Mouse (Mus musculus): ENCODE measurements around the gene Krt88.
A peak's percentile ranks its signal among the peaks of the same experiment; 100 is the strongest.

Krt88 gene

DNA sequence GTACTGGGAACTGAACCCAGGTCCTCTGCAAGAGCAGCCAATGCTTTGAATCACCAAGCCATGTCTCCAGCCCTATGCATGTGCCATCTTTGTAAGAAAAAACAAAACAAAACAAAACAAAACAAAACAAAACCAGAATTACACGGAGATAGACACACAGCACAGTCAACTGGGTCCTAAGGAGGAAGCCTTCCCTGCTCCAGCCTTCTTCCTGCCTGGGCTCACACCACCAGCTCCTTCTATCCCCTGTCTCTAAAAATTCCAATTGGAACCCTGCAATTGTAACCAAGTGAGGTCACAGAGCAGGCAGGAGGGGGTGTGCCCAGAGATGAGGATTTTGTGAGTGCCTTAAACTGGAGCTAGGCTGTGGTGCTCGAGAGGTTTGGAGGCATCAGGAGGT, at the start of gene Krt88:
TSS of gene Krt88 (plus strand) at position 301 of the 400 bp plus-strand sequence.
- DNase-seq (ENCODE audit: low spot score in 2 of 2), result no peak

DNA sequence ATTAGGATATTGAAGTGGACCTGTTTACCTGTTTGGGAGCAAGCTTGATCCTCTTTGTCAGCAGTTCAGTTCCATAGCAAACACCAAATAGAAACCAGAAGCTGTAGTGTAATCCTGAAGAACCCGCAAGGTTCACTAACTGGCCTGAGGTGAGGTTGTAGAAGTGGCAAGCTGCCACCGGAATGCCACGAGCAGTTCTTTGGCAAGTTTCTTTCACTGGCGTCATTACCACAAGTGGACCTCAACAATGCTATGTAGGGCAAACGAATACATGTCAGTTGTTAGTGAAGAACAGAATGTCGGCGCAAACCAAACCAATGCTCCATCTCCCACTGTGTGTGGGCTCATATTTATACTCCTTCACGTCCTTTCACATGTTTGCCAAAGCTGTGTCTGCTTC, 49.3 kb upstream of the Krt88 start:
- no peak for DNase-seq (ENCODE audit: low spot score in 2 of 2)

- no peak for DNase-seq (ENCODE audit: low spot score in 2 of 2)
These were observed 36.8 kb upstream of the Krt88 start, which contains the start of gene Krt7 for GRCm38 (mm10) chr15:101410775-101411174. Krt7 (plus strand) TSS chr15:101411043.

GRCm38 (mm10) chr15:101412188-101412587, 35.4 kb upstream of the Krt88 start:
- DNase-seq (ENCODE audit: low spot score in 2 of 2), result no peak

- no peak for DNase-seq (ENCODE audit: low spot score in 2 of 2)
These were observed 33.5 kb upstream of the Krt88 start for GRCm38 (mm10) chr15:101413916-101414635.

DNA sequence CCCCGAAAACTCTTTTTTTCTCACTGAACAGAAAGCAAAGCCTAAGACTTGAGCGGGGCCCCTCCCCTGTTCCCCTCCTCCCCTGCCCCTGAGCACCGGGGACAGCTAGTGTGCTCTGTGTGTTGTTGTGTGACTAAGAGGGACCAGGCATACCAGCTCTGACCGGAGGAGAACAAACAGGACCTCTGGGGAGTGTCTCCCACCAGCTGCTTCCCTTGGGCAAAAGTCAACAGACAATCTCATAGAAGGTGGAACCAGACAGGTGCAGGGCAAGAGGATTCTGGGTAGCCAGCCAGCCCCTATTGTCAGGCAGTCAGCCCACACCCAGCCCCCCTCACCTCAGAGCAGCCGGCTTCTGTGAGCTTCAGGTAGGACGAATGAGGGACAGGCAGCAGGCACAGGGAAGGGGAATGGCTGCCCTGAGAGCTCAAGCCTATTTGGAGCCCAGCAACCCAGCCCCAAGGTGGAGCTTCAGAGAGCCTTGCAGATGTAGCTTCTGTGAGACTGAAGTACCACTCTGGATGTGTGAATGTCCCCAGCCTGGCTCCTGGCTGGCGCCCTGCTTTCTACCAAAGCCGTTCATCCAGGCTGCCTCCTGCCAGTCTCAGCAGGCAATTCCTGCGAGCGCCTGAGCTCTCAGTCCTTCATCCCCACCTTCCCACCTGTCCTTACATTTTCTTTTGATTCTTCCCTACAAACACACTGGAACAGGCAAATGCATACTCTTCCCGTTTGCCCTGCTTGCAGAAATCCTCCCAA, 32.6 kb upstream of the Krt88 start:
- DNase-seq (ENCODE audit: low spot score in 2 of 2), result no peak

DNA sequence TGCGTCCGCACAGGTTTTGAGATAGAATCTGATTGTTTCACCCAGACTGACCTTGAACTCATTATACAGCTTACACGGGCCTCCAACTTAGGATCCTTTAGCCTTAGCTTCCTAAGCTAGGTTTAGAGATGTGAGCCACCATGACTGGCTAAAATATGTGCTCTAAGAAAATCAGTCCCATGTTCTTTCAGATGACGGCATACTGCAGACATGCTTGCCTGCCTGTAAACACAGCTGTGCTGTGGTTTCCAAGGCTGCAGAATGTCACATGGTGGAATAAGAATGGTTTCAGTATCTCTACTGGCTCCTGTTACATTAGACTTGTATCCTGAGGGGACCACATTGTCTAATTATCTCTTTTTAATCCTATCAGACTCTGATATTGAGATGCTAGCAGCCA, 28.6 kb upstream of the Krt88 start:
- peak in 1 of 2 experiments; percentile 66 for DNase-seq (ENCODE audit: low spot score in 2 of 2)

- DNase-seq (ENCODE audit: low spot score in 2 of 2), result peak in 1 of 2 experiments; percentile 49
These were observed 26.6 kb upstream of the Krt88 start for GRCm38 (mm10) chr15:101420903-101421302.

GRCm38 (mm10) chr15:101424914-101425313, 22.6 kb upstream of the Krt88 start:
- DNase-seq (ENCODE audit: low spot score in 2 of 2), result no peak

- no peak for DNase-seq (ENCODE audit: low spot score in 2 of 2)
These were observed 10.9 kb upstream of the Krt88 start for GRCm38 (mm10) chr15:101436611-101437010.

GRCm38 (mm10) chr15:101438555-101438954, 9.0 kb upstream of the Krt88 start, which contains the start of gene Krt87:
Krt87 (minus strand) TSS chr15:101438804.
- DNase-seq (ENCODE audit: low spot score in 2 of 2), result no peak

- DNase-seq (ENCODE audit: low spot score in 2 of 2), result peak in 1 of 2 experiments; percentile 49
These were observed 6.7 kb upstream of the Krt88 start for GRCm38 (mm10) chr15:101440837-101441236.

DNA sequence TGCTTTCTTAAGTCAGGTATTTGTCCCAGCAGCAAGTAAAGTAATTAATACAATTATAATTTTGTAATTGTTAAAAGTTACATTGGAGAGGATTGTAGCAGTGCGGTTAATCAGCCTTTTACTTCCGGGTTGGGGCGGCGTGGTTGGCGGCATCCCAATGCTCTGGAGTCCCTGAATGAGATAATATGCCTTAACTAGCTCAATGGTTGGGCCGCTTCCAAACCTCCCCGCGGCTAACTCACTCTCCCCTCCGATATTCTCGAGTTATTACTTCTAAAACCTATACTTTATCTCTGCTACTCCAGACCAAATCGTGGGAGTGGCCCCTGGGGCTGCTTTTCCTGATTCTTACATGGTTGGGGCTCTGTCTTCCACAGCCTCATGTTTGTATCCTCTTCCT, 972 bp upstream of the Krt88 start:
- no peak for DNase-seq (ENCODE audit: low spot score in 2 of 2)

DNA sequence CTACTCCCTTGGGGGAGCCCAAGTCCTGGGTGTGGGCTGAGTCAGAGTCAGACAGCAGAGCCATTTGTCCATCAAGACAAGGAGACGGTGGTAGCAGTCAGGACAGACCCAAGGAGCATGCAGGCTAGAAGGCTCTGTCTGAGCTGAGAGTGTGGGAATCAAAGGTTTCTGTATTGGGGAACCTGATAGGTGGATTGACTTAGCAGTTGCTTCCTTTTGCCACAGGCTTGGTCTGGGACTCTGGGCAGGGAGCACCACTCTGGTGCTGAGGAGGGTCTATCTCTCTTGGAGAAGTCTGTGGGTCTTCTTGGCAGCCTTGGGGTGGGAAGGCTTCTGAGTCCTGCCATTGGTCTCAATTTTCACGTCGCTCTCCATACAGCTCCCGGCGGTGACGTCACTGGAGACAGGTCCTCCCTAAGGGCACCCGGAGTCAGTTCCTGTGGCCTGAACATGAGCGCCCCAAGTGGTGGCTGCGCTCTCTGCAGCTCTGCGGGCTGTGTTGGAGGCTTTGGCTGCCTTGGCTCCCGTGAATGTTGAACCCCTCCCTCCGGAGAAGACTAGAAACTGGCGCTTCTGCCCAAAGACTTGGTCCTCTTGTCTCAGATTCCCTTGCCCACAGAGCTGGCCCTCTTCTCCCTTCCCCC, 5.7 kb downstream of the Krt88 start:
- DNase-seq (ENCODE audit: low spot score in 2 of 2), result peak; percentile 70 to 84

GRCm38 (mm10) chr15:101454774-101455173, 7.2 kb downstream of the Krt88 start:
- DNase-seq (ENCODE audit: low spot score in 2 of 2), result no peak

GRCm38 (mm10) chr15:101455292-101455691, 7.7 kb downstream of the Krt88 start:
- no peak for DNase-seq (ENCODE audit: low spot score in 2 of 2)

GRCm38 (mm10) chr15:101455891-101456290, 8.3 kb downstream of the Krt88 start:
- no peak for DNase-seq (ENCODE audit: low spot score in 2 of 2)

GRCm38 (mm10) chr15:101458361-101458930, 10.9 kb downstream of the Krt88 start:
- DNase-seq (ENCODE audit: low spot score in 2 of 2), result no peak

- no peak for DNase-seq (ENCODE audit: low spot score in 2 of 2)
These were observed 11.7 kb downstream of the Krt88 start for GRCm38 (mm10) chr15:101459283-101459682.

- DNase-seq (ENCODE audit: low spot score in 2 of 2), result no peak
These were observed 16.1 kb downstream of the Krt88 start, which contains the start of gene Krt81 for GRCm38 (mm10) chr15:101463651-101464050. Krt81 (minus strand) TSS chr15:101463751.

DNA sequence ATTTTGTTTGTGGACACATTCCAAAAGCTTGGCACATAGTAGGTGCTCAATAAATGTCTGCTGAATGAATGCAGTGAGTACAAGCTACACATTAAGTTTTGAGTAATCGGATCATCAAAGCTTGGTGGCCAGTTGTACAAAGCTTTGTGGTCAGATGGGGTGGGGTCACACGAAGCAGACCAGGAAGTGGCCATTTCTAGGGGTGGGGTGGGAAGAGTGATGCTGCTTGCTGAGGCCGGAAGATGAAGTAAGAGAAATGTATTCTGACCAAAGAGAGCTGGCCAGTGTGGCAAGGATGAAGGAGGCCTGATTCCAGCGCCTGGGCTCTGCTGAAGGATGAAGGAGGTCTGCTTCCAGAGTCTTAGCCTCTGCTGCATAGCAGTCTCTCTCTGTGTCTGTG, 21.5 kb downstream of the Krt88 start:
- DNase-seq (ENCODE audit: low spot score in 2 of 2), result no peak

DNA sequence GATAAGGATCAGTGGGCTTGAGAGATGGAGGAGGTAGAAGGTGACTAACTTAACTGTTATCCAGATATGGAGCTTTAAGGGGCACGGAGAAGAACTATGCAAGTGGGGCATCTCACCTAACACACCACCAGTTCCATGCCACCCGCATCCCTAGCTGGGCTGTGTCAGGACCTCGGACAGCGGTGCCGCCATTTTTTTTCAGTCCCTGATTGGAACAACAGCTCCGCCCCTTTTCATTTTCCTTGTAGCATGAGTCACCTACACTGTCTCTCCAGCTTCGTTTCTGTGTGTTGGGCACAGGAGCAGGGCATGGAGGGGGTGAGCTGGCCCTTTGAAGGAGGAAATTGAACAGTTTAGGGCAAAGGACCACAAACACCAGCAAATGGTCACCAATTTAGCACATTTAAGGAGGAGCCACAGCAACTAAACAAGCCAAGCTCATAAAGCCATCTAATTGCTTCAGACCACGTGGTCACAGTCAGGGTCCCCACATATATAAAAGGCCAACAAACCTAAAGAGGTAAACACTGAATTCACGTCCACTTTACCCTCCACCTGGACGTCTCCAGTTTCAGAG, 25.5 kb downstream of the Krt88 start, which contains the start of gene Krt86:
TSS of gene Krt86 (plus strand) at position 527 of the 577 bp plus-strand sequence.
- no peak for DNase-seq (ENCODE audit: low spot score in 2 of 2)
